Mouse (Mus musculus): ENCODE data around the gene Ddx28.

GRCm38 (mm10) chr8:105966692-105967311 is 44.9 kb downstream of the Ddx28 start:
- TF ChIP-seq CTCF (IDR thresholded peaks at IDR 0.05; ENCODE audit: low read depth) (no peak), EP300 (IDR thresholded peaks at IDR 0.05; ENCODE audit: low read depth) (no peak)
